Mouse (Mus musculus): ENCODE data around the gene Mrps12. TPM values are rescaled to one million over a fixed set of nuclear protein-coding genes. Genes with fewer than 3 reads are reported as not detected.

Gene Mrps12
- 96.7 and 106 TPM in 2 replicates for polyA plus RNA-seq (2015; fragmentation: Nextera tagmentation; extraction: Ambion mirVana)

DNA sequence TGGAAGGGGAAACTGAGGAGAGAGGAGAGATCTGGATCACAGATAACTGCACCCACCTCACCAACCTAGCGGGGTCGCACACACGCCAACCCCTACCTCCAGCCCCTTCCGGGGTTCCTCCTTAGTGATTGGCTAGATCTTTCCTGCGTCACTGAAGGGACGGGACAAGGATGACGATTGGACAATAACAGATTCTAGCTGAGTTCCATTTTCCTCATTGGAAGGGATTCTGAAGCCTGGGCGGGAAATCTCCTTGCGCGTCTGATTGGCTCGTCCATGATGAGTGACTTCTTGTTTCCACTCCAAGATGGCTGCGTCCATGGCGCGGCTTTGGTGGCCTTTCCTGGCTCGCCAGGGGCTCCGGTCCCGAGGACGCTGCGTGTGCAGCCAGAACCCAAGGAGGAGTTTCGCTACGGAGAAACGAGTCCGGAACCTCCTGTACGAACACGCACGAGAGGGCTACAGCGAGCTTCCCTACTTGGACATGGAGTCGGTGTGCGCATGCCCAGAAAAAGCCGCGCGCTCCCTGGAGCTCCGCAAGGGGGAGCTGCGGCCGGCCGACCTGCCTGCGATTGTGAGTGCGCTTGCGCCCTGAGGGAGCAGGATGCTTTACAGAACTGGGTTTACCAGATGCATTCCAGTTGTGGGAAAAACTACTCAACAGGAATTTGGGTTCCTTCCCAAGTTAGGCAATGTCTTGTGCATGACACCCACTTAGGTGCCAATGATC lies at the start of gene Mrps12, which contains the start of gene Sars2:
Mrps12 (minus strand) TSS at position 112 of the 730 bp plus-strand sequence.
Sars2 (plus strand) TSS at position 284 of the 730 bp plus-strand sequence.
- Histone ChIP-seq H3K9me3 (no peaks in the 10 kb centered on the region), H3K27ac (peak within 1 kb of the TSS; percentile 92), H3K36me3 (replicated peaks) (peaks cover 3% of the 10 kb centered on the region; the same call in 1 of the 2 replicates), H3K9ac (peak within 1 kb of the TSS; percentile 76), H3K4me2 (peak within 1 kb of the TSS; percentile 91), H3K27me3 (replicated peaks) (no peaks in the 10 kb centered on the region), H3K4me1 (peaks cover 14% of the 10 kb centered on the region), H3K4me3 (peak within 1 kb of the TSS; percentile 90)
- WGBS = under 1% methylated on average over 39 of the region's 39 CpGs
- peak; percentile 99 for ATAC-seq (replicated peaks)

DNA sequence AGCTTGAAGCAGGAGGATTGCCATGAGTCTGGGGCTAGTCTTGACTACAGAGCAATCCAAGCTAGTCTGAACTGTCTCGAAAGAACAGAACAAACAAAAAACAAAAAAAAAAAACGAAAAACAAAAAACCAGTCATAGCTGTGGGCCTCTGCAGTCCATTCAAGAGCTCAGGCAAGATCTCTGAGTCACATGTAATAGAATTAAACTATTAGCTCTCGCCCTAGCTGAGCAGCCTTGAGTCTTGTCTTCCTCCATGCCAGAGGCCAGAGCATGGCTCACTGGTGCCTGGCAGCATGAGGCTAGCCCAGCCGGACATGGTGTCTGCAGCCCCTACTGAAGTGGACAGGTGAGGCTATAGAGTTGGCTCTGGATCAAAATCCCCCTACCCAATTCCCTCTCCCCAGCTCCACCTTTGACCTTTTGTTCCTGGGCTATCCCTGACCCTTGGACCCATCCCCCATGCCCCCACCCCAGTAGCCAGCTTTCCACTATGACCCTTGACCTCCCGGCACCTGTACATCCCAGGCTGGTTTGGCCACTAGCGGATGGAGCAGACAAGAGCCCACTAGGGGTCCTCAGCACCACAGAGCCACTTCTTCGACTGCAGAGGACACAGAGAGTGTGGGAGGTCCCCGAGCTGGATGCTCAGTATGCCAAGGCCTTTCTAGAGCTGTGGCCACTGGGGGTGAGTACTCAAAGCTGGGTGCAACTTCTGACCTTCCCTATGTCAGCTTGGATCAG lies 48.6 kb upstream of the Mrps12 start:
- Histone ChIP-seq H3K9ac (no peak overlapping the region), H3K36me3 (replicated peaks) (no peaks in the 10 kb centered on the region; the same call in 1 of the 2 replicates), H3K27me3 (replicated peaks) (no peaks in the 10 kb centered on the region), H3K27ac (no peak overlapping the region), H3K4me3 (no peak overlapping the region), H3K4me2 (no peak overlapping the region), H3K9me3 (no peaks in the 10 kb centered on the region), H3K4me1 (no peaks in the 10 kb centered on the region)
- ATAC-seq (replicated peaks) = no peak
- WGBS = 45% methylated on average over 8 of the region's 8 CpGs

DNA sequence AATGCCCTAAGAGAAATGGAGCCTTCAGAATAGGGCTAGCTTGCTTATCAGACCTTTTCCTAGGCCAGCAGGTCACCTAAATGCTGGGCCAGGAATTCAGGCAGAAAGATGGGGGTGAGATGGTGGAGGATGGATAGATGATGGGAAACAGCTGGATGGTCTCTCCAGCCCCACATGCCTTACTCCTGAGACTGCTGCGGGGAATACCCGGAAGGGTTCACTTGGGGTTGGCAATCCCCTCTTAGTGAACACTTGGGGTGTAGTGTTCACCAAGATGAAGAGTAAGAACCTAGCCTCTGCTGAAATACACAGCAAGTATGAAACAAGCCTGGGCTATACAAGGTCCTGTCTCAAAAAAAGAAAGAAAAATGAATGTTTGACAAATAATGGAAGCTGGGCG lies 47.6 kb upstream of the Mrps12 start:
- 85% methylated on average over 3 of the region's 3 CpGs for WGBS
- no peaks in the 10 kb centered on the region; the same call in 1 of the 2 replicates for H3K36me3 ChIP-seq (replicated peaks)
- no peak for ATAC-seq (replicated peaks)

DNA sequence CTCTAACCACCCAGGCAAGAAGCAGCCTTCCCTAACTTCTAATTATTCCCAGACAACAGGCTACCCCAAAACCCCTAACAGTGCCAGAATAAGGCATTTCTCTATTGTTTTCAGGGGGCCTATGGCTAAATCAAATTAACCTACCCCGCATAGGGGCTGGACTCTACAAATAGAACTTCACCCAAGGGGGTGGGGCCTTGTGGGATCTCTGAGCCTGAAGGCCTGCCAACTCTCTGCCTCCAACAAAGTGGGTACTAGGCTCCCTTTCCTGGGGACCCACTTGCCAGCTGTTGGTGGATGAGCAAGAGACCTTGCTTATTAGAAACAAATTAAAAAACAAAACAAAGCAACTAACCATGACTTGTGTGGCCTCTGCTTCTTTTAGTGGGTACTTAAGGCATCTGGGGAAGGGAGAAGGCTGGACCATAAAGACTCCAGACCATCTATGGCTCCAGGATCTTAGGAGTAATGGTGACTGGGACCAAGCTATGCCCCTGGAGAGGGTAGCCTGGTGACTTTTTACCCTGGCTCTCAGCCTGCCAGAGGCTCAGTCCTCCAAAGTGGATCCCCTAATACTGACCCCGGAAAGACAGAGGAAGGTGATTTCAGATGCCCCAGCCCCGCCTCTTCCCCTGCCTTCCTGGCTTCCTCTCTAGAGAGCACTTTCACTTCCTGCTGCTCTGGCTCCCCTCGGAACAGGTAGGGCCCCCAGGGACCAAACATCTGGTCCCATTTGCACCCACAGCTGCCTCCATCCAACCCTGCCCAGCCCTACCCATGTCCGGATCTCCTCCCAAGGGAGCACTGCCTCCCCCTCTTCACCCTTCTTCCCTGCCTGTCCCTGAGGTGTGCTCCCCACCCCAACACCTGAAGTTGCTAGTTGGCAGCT lies 46.9 kb upstream of the Mrps12 start, which contains the start of gene Rinl:
Rinl (plus strand) TSS at position 663 of the 889 bp plus-strand sequence.
- Histone ChIP-seq H3K4me2 (no peak within 1 kb of the TSS), H3K27ac (no peak within 1 kb of the TSS), H3K9ac (no peak within 1 kb of the TSS), H3K4me1 (no peaks in the 10 kb centered on the region), H3K27me3 (replicated peaks) (no peaks in the 10 kb centered on the region), H3K9me3 (no peaks in the 10 kb centered on the region), H3K36me3 (replicated peaks) (no peaks in the 10 kb centered on the region; the same call in 1 of the 2 replicates), H3K4me3 (no peak within 1 kb of the TSS)
- 69% methylated on average over 5 of the region's 5 CpGs for WGBS
- ATAC-seq (replicated peaks) = no peak

More for the DNA sequence above, 47.6 kb upstream of the Mrps12 start:
- H3K27me3 ChIP-seq (replicated peaks) = no peaks in the 10 kb centered on the region
- H3K4me2 ChIP-seq = no peak overlapping the region
- no peak overlapping the region for H3K4me3 ChIP-seq
- no peak overlapping the region for H3K27ac ChIP-seq
- H3K4me1 ChIP-seq = no peaks in the 10 kb centered on the region
- no peaks in the 10 kb centered on the region for H3K9me3 ChIP-seq
- no peak overlapping the region for H3K9ac ChIP-seq

DNA sequence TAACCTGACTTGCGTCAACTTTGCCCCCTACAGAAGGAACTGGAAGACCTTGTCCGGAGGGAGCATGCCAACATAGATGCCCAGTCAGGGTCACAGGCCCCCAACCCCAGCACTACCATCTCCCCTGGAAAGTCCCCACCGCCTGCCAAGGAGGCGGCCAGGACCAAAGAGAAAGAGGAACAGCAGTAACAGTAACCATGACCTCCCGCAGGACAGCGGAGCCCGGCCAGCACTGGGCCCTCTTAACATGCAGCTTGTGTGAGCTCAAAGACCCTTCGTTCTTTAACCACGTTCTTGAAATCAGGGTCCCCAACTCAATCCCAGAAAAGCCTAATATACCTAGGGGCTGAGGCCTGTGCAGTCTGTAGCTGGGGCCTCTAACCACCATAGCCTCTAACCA lies 46.3 kb upstream of the Mrps12 start:
- H3K4me3 ChIP-seq = no peak overlapping the region
- no peaks in the 10 kb centered on the region for H3K27me3 ChIP-seq (replicated peaks)
- no peak for ATAC-seq (replicated peaks)
- H3K4me1 ChIP-seq = no peaks in the 10 kb centered on the region
- H3K36me3 ChIP-seq (replicated peaks) = peaks cover 3% of the 10 kb centered on the region; the same call in 1 of the 2 replicates
- no peak overlapping the region for H3K27ac ChIP-seq
- no peak overlapping the region for H3K4me2 ChIP-seq
- H3K9ac ChIP-seq = no peak overlapping the region
- no peaks in the 10 kb centered on the region for H3K9me3 ChIP-seq
- 94% methylated on average over 9 of the region's 9 CpGs for WGBS

DNA sequence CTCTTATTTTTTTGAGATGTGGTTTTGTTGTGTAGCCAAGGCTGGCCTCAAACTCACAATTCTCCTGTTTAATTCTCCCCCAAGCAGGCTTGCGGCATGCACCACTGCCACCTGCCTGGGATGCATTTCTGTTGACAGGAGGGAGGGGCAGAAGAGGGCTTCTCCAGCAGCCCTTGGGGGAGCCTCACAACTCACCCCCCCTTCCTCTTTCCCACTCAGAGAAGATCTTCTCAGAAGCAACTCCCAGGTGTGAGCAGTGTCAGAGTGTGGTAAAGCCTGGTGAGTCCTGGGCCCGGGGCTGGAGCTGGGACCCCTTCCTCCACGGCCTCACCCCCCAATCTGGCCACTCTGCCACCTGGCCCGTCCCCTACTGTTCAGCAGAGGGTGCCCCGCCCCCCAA lies 43.5 kb upstream of the Mrps12 start:
- H3K4me3 ChIP-seq = no peak overlapping the region
- no peak overlapping the region for H3K9ac ChIP-seq
- H3K36me3 ChIP-seq (replicated peaks) = peaks cover 4% of the 10 kb centered on the region; the same call in 1 of the 2 replicates
- no peak overlapping the region for H3K4me2 ChIP-seq
- no peak overlapping the region for H3K27ac ChIP-seq
- no peaks in the 10 kb centered on the region for H3K9me3 ChIP-seq
- no peak for ATAC-seq (replicated peaks)
- WGBS = 82% methylated on average over 5 of the region's 5 CpGs
- peaks cover 3% of the 10 kb centered on the region; the same call in 1 of the 2 replicates for H3K4me1 ChIP-seq
- no peaks in the 10 kb centered on the region for H3K27me3 ChIP-seq (replicated peaks)

DNA sequence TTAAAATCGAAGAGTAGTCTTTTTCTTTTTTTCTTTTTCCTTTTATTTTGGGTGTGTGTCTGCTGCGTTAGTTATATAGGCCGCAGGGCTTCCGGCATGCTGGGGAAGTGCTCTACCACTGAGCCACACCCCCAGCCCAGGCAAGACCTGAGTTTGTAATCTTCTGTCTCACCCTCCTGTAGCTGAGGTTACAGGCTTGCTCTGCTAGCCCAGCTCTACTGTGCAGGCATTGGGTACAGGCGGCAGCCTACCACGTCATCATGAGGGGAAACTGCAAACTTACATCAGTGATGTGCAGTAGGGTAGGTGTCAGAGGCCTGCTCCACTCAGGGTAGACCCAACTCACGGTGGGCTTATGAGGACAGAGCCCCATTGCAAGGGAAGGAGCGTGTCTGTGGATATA lies 39.6 kb upstream of the Mrps12 start:
- no peak overlapping the region for H3K27ac ChIP-seq
- WGBS = 92% methylated on average over 8 of the region's 8 CpGs
- no peak overlapping the region for H3K4me2 ChIP-seq
- H3K9ac ChIP-seq = no peak overlapping the region
- H3K4me3 ChIP-seq = no peak overlapping the region
- no peaks in the 10 kb centered on the region for H3K27me3 ChIP-seq (replicated peaks)
- peaks cover 4% of the 10 kb centered on the region; the same call in 1 of the 2 replicates for H3K4me1 ChIP-seq
- peaks cover 8% of the 10 kb centered on the region; the same call in 1 of the 2 replicates for H3K36me3 ChIP-seq (replicated peaks)
- ATAC-seq (replicated peaks) = no peak
- H3K9me3 ChIP-seq = no peaks in the 10 kb centered on the region

DNA sequence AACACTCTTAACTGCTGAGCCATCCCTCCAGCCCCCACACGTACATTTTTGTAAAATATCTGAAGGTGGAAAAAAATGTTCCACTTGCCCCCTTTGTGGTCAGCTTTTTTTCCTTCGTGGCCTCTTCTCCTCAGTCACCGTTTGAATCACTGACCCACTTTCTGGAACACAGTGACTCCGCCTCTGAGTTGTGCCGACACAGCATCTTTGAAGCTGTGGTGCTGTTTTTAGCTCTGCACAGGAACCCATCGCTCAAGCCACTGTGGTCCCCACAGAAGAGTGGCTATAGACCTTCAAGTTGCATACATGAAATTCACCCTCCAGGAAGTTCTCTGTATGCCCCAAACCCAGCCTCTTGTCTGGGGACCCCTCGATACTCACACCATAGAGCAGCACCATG lies 39.2 kb upstream of the Mrps12 start:
- Histone ChIP-seq H3K4me2 (no peak overlapping the region), H3K27me3 (replicated peaks) (no peaks in the 10 kb centered on the region), H3K27ac (no peak overlapping the region), H3K9ac (no peak overlapping the region), H3K9me3 (no peaks in the 10 kb centered on the region), H3K4me1 (peaks cover 4% of the 10 kb centered on the region; the same call in 1 of the 2 replicates), H3K36me3 (replicated peaks) (peaks cover 8% of the 10 kb centered on the region; the same call in 1 of the 2 replicates), H3K4me3 (no peak overlapping the region)
- 80% methylated on average over 7 of the region's 7 CpGs for WGBS
- ATAC-seq (replicated peaks) = no peak

DNA sequence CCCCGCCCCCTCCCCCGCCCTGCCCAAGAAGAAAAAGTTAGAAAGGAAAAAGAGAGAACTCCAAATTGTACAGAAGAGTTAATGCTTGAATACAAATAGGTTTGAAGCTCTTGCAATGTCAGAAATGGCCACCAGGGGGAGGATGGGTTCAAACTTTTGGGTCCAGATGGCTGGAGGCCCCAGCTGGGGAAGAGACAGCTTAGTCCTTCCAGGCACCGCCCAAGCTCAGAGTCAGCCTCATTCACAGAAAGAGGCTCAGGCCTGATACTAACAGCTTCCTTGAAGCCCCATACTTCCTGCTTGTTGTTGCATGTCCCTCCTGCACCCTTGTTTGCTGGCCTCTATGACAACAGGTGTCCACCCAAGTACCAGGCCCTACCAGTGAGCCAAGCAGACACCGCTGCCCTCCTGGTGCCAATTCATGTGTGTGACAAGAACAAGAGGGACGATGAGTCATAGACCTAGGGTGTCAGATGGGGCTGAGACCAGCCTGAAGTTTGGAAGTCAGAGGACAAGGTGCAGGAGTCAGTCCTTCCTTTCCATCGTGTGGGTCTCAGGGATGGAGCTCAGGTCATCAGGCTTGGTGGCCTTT lies 38.5 kb upstream of the Mrps12 start:
- peak; percentile 57; the same call in 1 of the 2 replicates for ATAC-seq (replicated peaks)
- no peak overlapping the region for H3K4me2 ChIP-seq
- H3K4me3 ChIP-seq = no peak overlapping the region
- H3K9me3 ChIP-seq = no peaks in the 10 kb centered on the region
- 42% methylated on average over 6 of the region's 6 CpGs for WGBS
- peaks cover 8% of the 10 kb centered on the region; the same call in 1 of the 2 replicates for H3K36me3 ChIP-seq (replicated peaks)
- peak overlapping the region; percentile 31; the same call in 1 of the 2 replicates for H3K27ac ChIP-seq
- H3K9ac ChIP-seq = no peak overlapping the region
- H3K27me3 ChIP-seq (replicated peaks) = no peaks in the 10 kb centered on the region
- H3K4me1 ChIP-seq = peaks cover 4% of the 10 kb centered on the region; the same call in 1 of the 2 replicates

DNA sequence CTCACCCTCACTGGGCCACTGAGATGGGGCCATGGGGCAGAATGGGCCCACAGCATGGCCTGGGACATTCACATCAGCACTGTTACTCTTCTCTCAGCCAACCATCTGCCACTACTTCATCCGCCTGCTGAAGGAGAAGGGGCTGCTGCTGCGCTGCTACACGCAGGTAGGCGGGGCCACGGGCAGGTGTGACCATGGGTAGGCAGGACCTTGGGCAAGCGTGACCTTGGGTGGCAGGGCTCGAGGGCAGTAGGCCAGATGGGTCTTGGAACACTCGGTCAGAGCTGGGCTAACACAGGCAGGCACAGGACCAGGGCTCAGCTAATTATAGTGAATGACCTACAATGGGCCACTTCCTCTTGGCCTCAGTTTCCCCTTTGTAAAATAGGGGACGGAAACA lies 37.2 kb upstream of the Mrps12 start:
- H3K9ac ChIP-seq = no peak overlapping the region
- ATAC-seq (replicated peaks) = no peak
- H3K4me1 ChIP-seq = peaks cover 4% of the 10 kb centered on the region; the same call in 1 of the 2 replicates
- H3K36me3 ChIP-seq (replicated peaks) = peaks cover 8% of the 10 kb centered on the region; the same call in 1 of the 2 replicates
- H3K27ac ChIP-seq = no peak overlapping the region
- H3K27me3 ChIP-seq (replicated peaks) = no peaks in the 10 kb centered on the region
- H3K4me3 ChIP-seq = no peak overlapping the region
- no peak overlapping the region for H3K4me2 ChIP-seq
- WGBS = 85% methylated on average over 9 of the region's 9 CpGs
- no peaks in the 10 kb centered on the region for H3K9me3 ChIP-seq

DNA sequence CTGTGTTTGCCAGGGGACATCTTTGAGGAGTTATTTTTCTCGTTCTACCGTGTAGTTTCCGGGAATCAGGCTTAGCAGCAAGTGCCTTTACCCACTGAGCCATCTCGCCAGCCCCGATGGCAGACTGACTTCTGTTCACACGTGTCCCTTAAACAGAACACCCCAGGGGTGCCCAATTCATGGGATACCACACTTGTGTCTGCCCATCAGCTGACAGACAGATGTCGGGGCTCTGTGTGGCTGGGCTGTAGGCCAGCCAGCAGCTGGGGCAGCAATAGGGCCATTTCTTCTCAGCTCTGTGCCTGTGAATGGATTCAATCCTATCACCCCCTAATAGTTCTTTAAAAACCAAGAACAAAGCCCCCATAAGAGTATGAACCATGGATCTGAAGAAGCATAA lies 33.5 kb upstream of the Mrps12 start:
- H3K4me3 ChIP-seq = no peak overlapping the region
- H3K27ac ChIP-seq = no peak overlapping the region
- no peaks in the 10 kb centered on the region for H3K9me3 ChIP-seq
- H3K9ac ChIP-seq = no peak overlapping the region
- peaks cover 1% of the 10 kb centered on the region; the same call in 1 of the 2 replicates for H3K4me1 ChIP-seq
- no peak overlapping the region for H3K4me2 ChIP-seq
- H3K36me3 ChIP-seq (replicated peaks) = peaks cover 4% of the 10 kb centered on the region; the same call in 1 of the 2 replicates
- no peaks in the 10 kb centered on the region for H3K27me3 ChIP-seq (replicated peaks)
- no peak for ATAC-seq (replicated peaks)
- 82% methylated on average over 7 of the region's 7 CpGs for WGBS

Measured in midbrain, embryonic 15.5 days (tissue).